Mouse (Mus musculus): ENCODE data around the gene Nub1.

GRCm38 (mm10) chr5:24636987-24637386 is 48.3 kb upstream of the Nub1 start:
- TF ChIP-seq CTCF (IDR thresholded peaks at IDR 0.05; ENCODE audit: extremely low read depth, insufficient read length, insufficient replicate concordance, low read depth, low read length), result no peak
- no peak for TF ChIP-seq POLR2A (IDR thresholded peaks at IDR 0.05; ENCODE audit: low read depth, low read length)
